Mouse (Mus musculus) E14TG2a.4 (cell line): Measurements from ENCODE around the gene Yipf4.

Experiments used
- CTCF ChIP-seq: conservative IDR thresholded peaks from 2 replicates; pipeline ENCODE4 v1.5.1; 2014; ENCODE audit warnings: low read length
- NANOG ChIP-seq: IDR thresholded peaks from 2 replicates; pipeline ENCODE4 v1.6.1; 2014; ENCODE audit warnings: borderline replicate concordance, low read length, mixed read lengths
- POU5F1 ChIP-seq: IDR thresholded peaks from 2 replicates; pipeline ENCODE4 v1.6.1; 2014; ENCODE audit warnings: low read length, borderline replicate concordance

DNA sequence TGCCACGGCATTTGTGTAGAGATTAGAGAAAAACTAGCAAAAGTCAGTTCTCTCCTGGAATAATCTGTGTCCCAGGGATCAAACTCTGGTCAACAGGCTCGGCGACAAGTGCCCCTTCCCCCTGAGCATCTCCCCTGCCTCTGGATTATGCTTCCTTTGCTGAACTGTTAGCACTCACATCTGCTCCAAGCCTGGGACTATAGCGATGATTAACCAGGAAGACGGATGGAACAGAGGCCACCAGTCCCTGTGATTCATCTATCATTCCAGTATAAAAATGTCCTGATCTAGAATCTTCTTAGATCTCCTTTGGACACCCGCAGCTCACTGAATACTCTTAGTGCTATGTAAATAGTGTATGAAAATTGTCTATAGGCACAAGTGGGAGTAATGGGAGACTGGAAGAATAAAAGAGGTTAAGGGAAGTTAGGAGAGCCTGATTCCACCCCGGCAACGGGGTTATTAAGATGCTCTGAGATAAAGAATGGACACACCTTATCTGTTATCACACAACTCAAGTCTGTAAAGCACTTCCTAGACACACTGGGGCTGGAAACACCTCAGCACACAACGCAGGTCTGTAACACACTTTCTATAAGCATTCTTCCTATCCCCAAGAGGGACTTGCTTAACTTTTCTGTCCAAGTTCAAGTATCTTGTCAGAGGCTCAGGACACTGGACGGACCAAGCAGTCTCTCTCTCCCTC lies 31.2 kb upstream of the Yipf4 start:
- TF ChIP-seq CTCF = no peak
- TF ChIP-seq NANOG = no peak
- TF ChIP-seq POU5F1 = no peak
